Mouse (Mus musculus): ENCODE data around the gene Uqcc1.

Gene Uqcc1

GRCm38 (mm10) chr2:155929531-155930442 lies at the start of gene Uqcc1:
Gene Uqcc1 (minus strand): TSS chr2:155930310.
- peak; percentile 97 for DNase-seq (ENCODE audit: low spot score)

GRCm38 (mm10) chr2:155979328-155979991 lies 49.4 kb upstream of the Uqcc1 start:
- no peak for DNase-seq (ENCODE audit: low spot score)

- DNase-seq (ENCODE audit: low spot score) = peak; percentile 5
Measured at GRCm38 (mm10) chr2:155974087-155974731, 44.1 kb upstream of the Uqcc1 start.

- no peak for DNase-seq (ENCODE audit: low spot score)
Measured at GRCm38 (mm10) chr2:155973348-155973747, 43.2 kb upstream of the Uqcc1 start.

- DNase-seq (ENCODE audit: low spot score) = peak; percentile 62
Measured at GRCm38 (mm10) chr2:155962991-155963390, 32.9 kb upstream of the Uqcc1 start.

- DNase-seq (ENCODE audit: low spot score) = no peak
Measured at GRCm38 (mm10) chr2:155961862-155962261, 31.8 kb upstream of the Uqcc1 start.

GRCm38 (mm10) chr2:155959981-155960380 lies 29.9 kb upstream of the Uqcc1 start:
- no peak for DNase-seq (ENCODE audit: low spot score)

- peak; percentile 92 for DNase-seq (ENCODE audit: low spot score)
Measured at GRCm38 (mm10) chr2:155956134-155957059, 26.3 kb upstream of the Uqcc1 start, which contains the start of gene Cep250. Gene Cep250 (plus strand): TSS chr2:155956458.

GRCm38 (mm10) chr2:155952006-155952405 lies 21.9 kb upstream of the Uqcc1 start:
- DNase-seq (ENCODE audit: low spot score) = peak; percentile 75

GRCm38 (mm10) chr2:155949362-155949761 lies 19.3 kb upstream of the Uqcc1 start:
- DNase-seq (ENCODE audit: low spot score) = peak; percentile 25

GRCm38 (mm10) chr2:155947390-155948002 lies 17.4 kb upstream of the Uqcc1 start:
- no peak for DNase-seq (ENCODE audit: low spot score)

GRCm38 (mm10) chr2:155946499-155946898 lies 16.4 kb upstream of the Uqcc1 start:
- no peak for DNase-seq (ENCODE audit: low spot score)

GRCm38 (mm10) chr2:155946069-155946468 lies 16.0 kb upstream of the Uqcc1 start:
- DNase-seq (ENCODE audit: low spot score) = peak; percentile 91

- DNase-seq (ENCODE audit: low spot score) = no peak
Measured at GRCm38 (mm10) chr2:155945580-155945979, 15.5 kb upstream of the Uqcc1 start.

- DNase-seq (ENCODE audit: low spot score) = no peak
Measured at GRCm38 (mm10) chr2:155945124-155945523, 15.0 kb upstream of the Uqcc1 start, which contains the start of gene Gdf5. Gene Gdf5 (minus strand): TSS chr2:155945367.

GRCm38 (mm10) chr2:155944685-155945084 lies 14.6 kb upstream of the Uqcc1 start:
- DNase-seq (ENCODE audit: low spot score) = no peak

- peak; percentile 75 for DNase-seq (ENCODE audit: low spot score)
Measured at GRCm38 (mm10) chr2:155943463-155943862, 13.4 kb upstream of the Uqcc1 start.

- DNase-seq (ENCODE audit: low spot score) = no peak
Measured at GRCm38 (mm10) chr2:155941697-155942442, 11.8 kb upstream of the Uqcc1 start.

- no peak for DNase-seq (ENCODE audit: low spot score)
Measured at GRCm38 (mm10) chr2:155940681-155941080, 10.6 kb upstream of the Uqcc1 start, which contains the start of gene Gm15557. Gene Gm15557 (plus strand): TSS chr2:155940728.

- no peak for DNase-seq (ENCODE audit: low spot score)
Measured at GRCm38 (mm10) chr2:155939897-155940529, 9.9 kb upstream of the Uqcc1 start.
